Mouse (Mus musculus) CH12.LX (cell line): ENCODE measurements at regions not wholly inside any gene's neighbourhood (a gene's known extent, or its start where the extent isn't known, plus 50 kb on each side); places are given as distances from the start of the nearest gene placed in this dataset.

Experiments
- CTCF ChIP-seq, 2 experiments: IDR thresholded peaks in 1 of 2; conservative IDR thresholded peaks in 1 of 2; 2 replicates each; pipeline ENCODE4 v1.5.1; 2011 to 2012; ENCODE audit warnings: low read depth in 2 of 2, low read length in 2 of 2, improper control_type of control experiment in 1 of 2, inconsistent platforms in 1 of 2, mild to moderate bottlenecking in 1 of 2, moderate library complexity in 1 of 2
- NRF1 ChIP-seq: IDR thresholded peaks from 2 replicates; pipeline ENCODE4 v1.6.1; 2014; ENCODE audit warnings: low read depth, mild to moderate bottlenecking, inconsistent platforms, low read length, improper control_type of control experiment, moderate library complexity

DNA sequence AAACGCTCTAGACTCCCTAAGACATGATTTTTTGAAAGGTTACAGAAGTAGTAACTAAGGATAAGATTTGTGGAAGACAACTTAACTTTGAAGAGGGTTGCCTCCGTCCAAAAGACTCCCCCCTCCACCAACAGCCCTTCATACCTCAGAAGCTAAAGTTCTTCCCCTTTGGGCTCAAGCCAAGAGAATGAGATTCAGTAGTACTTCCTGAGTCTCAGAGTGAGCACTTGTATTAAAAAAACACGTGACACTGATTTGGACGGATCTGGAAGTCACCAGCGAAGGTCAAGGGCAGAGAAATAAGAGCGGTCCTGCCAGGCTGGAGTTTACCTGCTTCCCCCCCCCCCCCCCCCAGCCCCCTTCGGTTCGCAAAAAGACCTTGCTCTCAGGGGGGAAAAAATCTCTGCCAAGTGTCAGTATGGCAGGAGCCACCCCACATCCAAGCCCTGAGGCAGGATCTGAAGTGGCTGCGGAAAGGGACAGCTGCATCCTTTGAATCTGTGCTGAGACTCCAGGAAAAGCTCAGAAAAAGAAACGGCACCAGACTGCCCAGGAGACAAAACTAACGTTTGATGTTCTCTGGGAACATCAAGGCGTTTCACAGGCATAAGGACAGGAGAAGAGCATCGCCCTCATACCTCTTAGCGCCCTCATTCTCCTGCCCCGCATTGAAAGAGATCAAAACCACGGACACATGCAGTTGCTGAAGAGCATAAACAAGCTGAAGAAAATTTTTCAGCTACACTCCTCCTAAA, 341.2 kb upstream of the Atp2b1 start:
- TF ChIP-seq CTCF (conservative IDR thresholded peaks at IDR 0.05 in 1 of 2, IDR thresholded peaks at IDR 0.05 in 1 of 2; ENCODE audit: low read depth in 2 of 2, low read length in 2 of 2) (no peak), NRF1 (no peak)
